ENCODE assay signal across 9 mouse cellular contexts in the genomic region with DNA sequence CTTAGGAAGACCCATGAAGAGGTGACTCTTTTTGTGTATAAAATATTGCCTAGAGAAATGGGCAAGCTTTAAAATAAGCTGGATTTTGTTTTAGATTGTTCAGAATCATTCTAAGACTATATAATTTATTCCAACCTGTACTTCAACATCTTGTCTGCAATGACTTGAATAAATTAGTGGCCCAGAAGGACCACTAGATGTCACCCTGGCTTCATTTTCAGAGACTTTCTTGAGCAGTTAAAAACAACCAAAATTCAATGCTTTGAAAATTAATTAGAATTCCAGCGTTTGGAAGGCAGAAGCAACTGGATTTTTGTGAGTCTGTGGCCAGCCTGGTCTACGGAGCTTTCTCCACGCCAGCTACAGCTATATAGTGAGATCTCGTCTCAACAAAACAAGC. TPM values are rescaled to one million over a fixed set of nuclear protein-coding genes. Genes with fewer than 3 reads are reported as not detected.
DNase-seq lines count a peak whose midpoint lies in the region; ATAC-seq and TF ChIP-seq lines count a peak whose summit lies in the region.
"Had no signal": no experiment of that assay in that cellular context is flagged by ENCODE, and none has a peak within 500 bp of the region (broad histone marks: within the 10 kb centered on the region; RNA-seq: fewer than 3 reads in every experiment).

No protein-coding gene starts in this region.

- H3K27me3 ChIP-seq in forebrain, postnatal 0 days (ENCODE audit: insufficient read depth, low read length): no peaks in the 10 kb centered on the region
- H3K27me3 ChIP-seq in forebrain, embryonic 11.5 days (ENCODE audit: control insufficient read depth, insufficient read depth, low read length): no peaks in the 10 kb centered on the region
- no peaks in the 10 kb centered on the region; the same call in 1 of the 2 replicates for H3K27me3 ChIP-seq in midbrain, embryonic 11.5 days (ENCODE audit: control insufficient read depth, insufficient read depth, low read length)
- H3K27me3 ChIP-seq in midbrain, embryonic 10.5 days (ENCODE audit: low read depth, poor library complexity, severe bottlenecking): peaks cover 21% of the 10 kb centered on the region
- H3K27me3 ChIP-seq in lung, postnatal 0 days (replicated peaks; ENCODE audit: insufficient read depth, low read length): no peaks in the 10 kb centered on the region
- H3K27me3 ChIP-seq: midbrain, embryonic 12.5 days had no signal

- peak; percentile 83 for DNase-seq in forebrain, postnatal 0 days
- DNase-seq in forebrain, embryonic 11.5 days (ENCODE audit: low spot score): no peak
- peak; percentile 93 for DNase-seq in midbrain, embryonic 11.5 days (ENCODE audit: low spot score, missing footprints)
- DNase-seq in midbrain, embryonic 10.5 days (ENCODE audit: low spot score): no peak
- DNase-seq in cerebellum, postnatal 10 days: peak; percentile 61 to 68
- peak; percentile 86 for DNase-seq in lung, postnatal 0 days (ENCODE audit: low spot score)
- no peak for DNase-seq in thymus, postnatal 4 days

- peaks cover 4% of the 10 kb centered on the region; the same call in 1 of the 2 replicates for H3K4me1 ChIP-seq in forebrain, postnatal 0 days (ENCODE audit: insufficient read depth)
- H3K4me1 ChIP-seq in forebrain, embryonic 11.5 days (replicated peaks; ENCODE audit: control insufficient read depth, insufficient read depth, low read length): peaks cover 8% of the 10 kb centered on the region; the same call in 1 of the 2 replicates
- peaks cover 16% of the 10 kb centered on the region for H3K4me1 ChIP-seq in midbrain, embryonic 11.5 days (ENCODE audit: control insufficient read depth, insufficient read depth, low read length)
- peaks cover 50% of the 10 kb centered on the region for H3K4me1 ChIP-seq in midbrain, embryonic 10.5 days
- H3K4me1 ChIP-seq in lung, postnatal 0 days (ENCODE audit: insufficient read depth, low read depth, low read length): peaks cover 10% of the 10 kb centered on the region; the same call in 1 of the 2 replicates

- no peaks in the 10 kb centered on the region for H3K9me3 ChIP-seq in forebrain, postnatal 0 days (ENCODE audit: low read length)
- no peaks in the 10 kb centered on the region for H3K9me3 ChIP-seq in forebrain, embryonic 11.5 days (ENCODE audit: control insufficient read depth, low read length)
- no peaks in the 10 kb centered on the region for H3K9me3 ChIP-seq in midbrain, embryonic 11.5 days (ENCODE audit: control insufficient read depth, low read length)
- no peaks in the 10 kb centered on the region for H3K9me3 ChIP-seq in midbrain, embryonic 10.5 days (replicated peaks)
- H3K9me3 ChIP-seq in lung, postnatal 0 days (ENCODE audit: low read length): no peaks in the 10 kb centered on the region
- H3K9me3 ChIP-seq: midbrain, embryonic 12.5 days had no signal

- peak; percentile 40; the same call in 1 of the 2 replicates for ATAC-seq in forebrain, postnatal 0 days
- ATAC-seq in forebrain, embryonic 11.5 days (replicated peaks; ENCODE audit: low FRiP score): no peak
- no peak for ATAC-seq in midbrain, embryonic 11.5 days (ENCODE audit: low FRiP score)
- no peak for ATAC-seq in lung, postnatal 0 days
- ATAC-seq in erythroid progenitor cell, adult 5-6 weeks (replicated peaks; ENCODE audit: low FRiP score, poor library complexity, severe bottlenecking): no peak

- H3K27ac ChIP-seq in forebrain, postnatal 0 days (ENCODE audit: low read depth, low read length): no peak overlapping the region
- no peak overlapping the region for H3K27ac ChIP-seq in forebrain, embryonic 11.5 days (ENCODE audit: low read depth, low read length)
- H3K27ac ChIP-seq in midbrain, embryonic 11.5 days (ENCODE audit: low read depth, low read length): no peak overlapping the region
- no peak overlapping the region for H3K27ac ChIP-seq in midbrain, embryonic 10.5 days (replicated peaks)
- no peak overlapping the region for H3K27ac ChIP-seq in lung, postnatal 0 days (ENCODE audit: low read length)
- H3K27ac ChIP-seq: midbrain, embryonic 12.5 days had no signal

- no peak overlapping the region for H3K4me2 ChIP-seq in forebrain, postnatal 0 days (ENCODE audit: low read depth)
- H3K4me2 ChIP-seq in forebrain, embryonic 11.5 days (ENCODE audit: low read depth, low read length, severe bottlenecking): no peak overlapping the region
- no peak overlapping the region for H3K4me2 ChIP-seq in midbrain, embryonic 11.5 days
- no peak overlapping the region for H3K4me2 ChIP-seq in lung, postnatal 0 days (replicated peaks; ENCODE audit: low read depth, low read length)
- H3K4me2 ChIP-seq: midbrain, embryonic 12.5 days had no signal

- no peak overlapping the region for H3K9ac ChIP-seq in forebrain, postnatal 0 days
- H3K9ac ChIP-seq in forebrain, embryonic 11.5 days (ENCODE audit: low read length): no peak overlapping the region
- H3K9ac ChIP-seq in midbrain, embryonic 11.5 days (ENCODE audit: low read length): no peak overlapping the region
- H3K9ac ChIP-seq in lung, postnatal 0 days (replicated peaks; ENCODE audit: low read depth): no peak overlapping the region
- H3K9ac ChIP-seq: midbrain, embryonic 12.5 days had no signal

- H3K36me3 ChIP-seq in forebrain, postnatal 0 days (ENCODE audit: insufficient read depth): no peaks in the 10 kb centered on the region
- H3K36me3 ChIP-seq in forebrain, embryonic 11.5 days (ENCODE audit: control insufficient read depth, insufficient read depth, low read length): no peaks in the 10 kb centered on the region
- no peaks in the 10 kb centered on the region for H3K36me3 ChIP-seq in midbrain, embryonic 11.5 days (ENCODE audit: control insufficient read depth, insufficient read depth, low read length)
- H3K36me3 ChIP-seq in midbrain, embryonic 10.5 days: no peaks in the 10 kb centered on the region
- H3K36me3 ChIP-seq in lung, postnatal 0 days (ENCODE audit: insufficient read depth, low read length): no peaks in the 10 kb centered on the region
- H3K36me3 ChIP-seq: midbrain, embryonic 12.5 days had no signal

- H3K4me3 ChIP-seq in forebrain, postnatal 0 days (ENCODE audit: low read depth, low read length): no peak overlapping the region
- no peak overlapping the region for H3K4me3 ChIP-seq in forebrain, embryonic 11.5 days (ENCODE audit: low read depth, low read length)
- H3K4me3 ChIP-seq in midbrain, embryonic 11.5 days (ENCODE audit: low read depth, low read length): no peak overlapping the region
- H3K4me3 ChIP-seq in midbrain, embryonic 10.5 days: no peak overlapping the region
- no peak overlapping the region for H3K4me3 ChIP-seq in lung, postnatal 0 days (ENCODE audit: low read depth, low read length)
- H3K4me3 ChIP-seq: midbrain, embryonic 12.5 days had no signal

- TF ChIP-seq CTCF in forebrain, postnatal 0 days (IDR thresholded peaks at IDR 0.05; ENCODE audit: low read depth): peak; percentile 78
- peak; percentile 77 for TF ChIP-seq CTCF in lung, postnatal 0 days (IDR thresholded peaks at IDR 0.05)

- TF ChIP-seq EP300 in lung, postnatal 0 days (IDR thresholded peaks at IDR 0.05): no peak

- WGBS in forebrain, postnatal 0 days: 18% methylated on average over 4 of the region's 4 CpGs
- 26% methylated on average over 4 of the region's 4 CpGs for WGBS in forebrain, embryonic 11.5 days
- 32% methylated on average over 4 of the region's 4 CpGs for WGBS in midbrain, embryonic 11.5 days
- 37% methylated on average over 4 of the region's 4 CpGs for WGBS in midbrain, embryonic 10.5 days
- WGBS in lung, postnatal 0 days: 21% methylated on average over 4 of the region's 4 CpGs

RNA-seq across cellular contexts. Expression of a gene that starts 3.8 kb away (rescaled TPM):
- 2.6 and 5.8 TPM in 2 replicates for total RNA-seq in forebrain, postnatal 0 days (2014; rRNA removed)
- 0.24 and 0.91 TPM in 2 replicates for polyA plus RNA-seq in forebrain, postnatal 0 days (2015; fragmentation: Nextera tagmentation; extraction: Ambion mirVana)
- 12.2 and 15.2 TPM in 2 replicates for polyA plus RNA-seq in forebrain, embryonic 11.5 days (2014; fragmentation: Nextera tagmentation; extraction: Ambion mirVana)
- polyA plus RNA-seq in midbrain, embryonic 11.5 days (2014; fragmentation: Nextera tagmentation; extraction: Ambion mirVana): 6.0 and 6.2 TPM in 2 replicates
- polyA plus RNA-seq in midbrain, embryonic 10.5 days (2016; fragmentation: Nextera tagmentation; extraction: Ambion mirVana): 5.8 and 8.3 TPM in 2 replicates
- 8.8 and 10.6 TPM in 2 replicates for polyA plus RNA-seq in lung, postnatal 0 days (2015; fragmentation: Nextera tagmentation; extraction: Ambion mirVana)
- total RNA-seq in erythroid progenitor cell, adult 5-6 weeks (2015; ENCODE audit: low replicate concordance): not detected in 2 replicates
- 0.13 TPM in 1 of 2 replicates, not detected in the other for total RNA-seq in erythroid progenitor cell, adult 5-6 weeks (2017; ENCODE audit: low replicate concordance)

RNA-seq across cellular contexts. Expression of a gene that starts 4.4 kb away (rescaled TPM):
- 0.62 and 1.3 TPM in 2 replicates for total RNA-seq in forebrain, postnatal 0 days (2014; rRNA removed)
- 0.29 and 0.39 TPM in 2 replicates for polyA plus RNA-seq in forebrain, postnatal 0 days (2015; fragmentation: Nextera tagmentation; extraction: Ambion mirVana)
- 1.0 and 1.2 TPM in 2 replicates for polyA plus RNA-seq in forebrain, embryonic 11.5 days (2014; fragmentation: Nextera tagmentation; extraction: Ambion mirVana)
- polyA plus RNA-seq in midbrain, embryonic 11.5 days (2014; fragmentation: Nextera tagmentation; extraction: Ambion mirVana): 0.92 and 1.1 TPM in 2 replicates
- polyA plus RNA-seq in midbrain, embryonic 10.5 days (2016; fragmentation: Nextera tagmentation; extraction: Ambion mirVana): 0.85 and 0.89 TPM in 2 replicates
- polyA plus RNA-seq in lung, postnatal 0 days (2015; fragmentation: Nextera tagmentation; extraction: Ambion mirVana): 1.1 and 1.6 TPM in 2 replicates
- not detected in 2 replicates for total RNA-seq in erythroid progenitor cell, adult 5-6 weeks (2015; ENCODE audit: low replicate concordance)
- 1.3 TPM in 1 of 2 replicates, not detected in the other for total RNA-seq in erythroid progenitor cell, adult 5-6 weeks (2017; ENCODE audit: low replicate concordance)

Comparison
In these comparisons a context has a peak if more than half of its experiments do, and no peak if none do; other contexts are left out.
1. DNase-seq: peak in forebrain, postnatal 0 days (single experiment), midbrain, embryonic 11.5 days (single experiment), cerebellum, postnatal 10 days (2 of 2) and lung, postnatal 0 days (single experiment); none in forebrain, embryonic 11.5 days (single experiment), midbrain, embryonic 10.5 days (single experiment) and thymus, postnatal 4 days (single experiment).